Mouse (Mus musculus) liver, embryonic 16.5 days (tissue): ENCODE measurements at regions not wholly inside any gene's neighbourhood (a gene's known extent, or its start where the extent isn't known, plus 50 kb on each side); places are given as distances from the start of the nearest gene placed in this dataset.

Experiments used
- ATAC-seq: fragments of 200-750 bp; cut with Nextera tagmentation; 2 replicates; pipeline ENCODE4 v1.8.0; 2017; ENCODE audit warnings: low read depth, mild to moderate bottlenecking, moderate number of reproducible peaks, moderate library complexity
- H3K27ac ChIP-seq: fragments of 300-500 bp; sonication (generic); 2 replicates; pipeline ENCODE4 v1.5.1; 2014; ENCODE audit warnings: mild to moderate bottlenecking, low read length
- H3K27me3 ChIP-seq: fragments of 300-500 bp; sonication (generic); 2 replicates; pipeline ENCODE4 v1.6.1; 2014; ENCODE audit warnings: low read depth, low read length, mixed read lengths; ENCODE audit not compliant: control insufficient read depth, insufficient read depth
- H3K36me3 ChIP-seq: fragments of 300-500 bp; sonication (generic); 2 replicates; pipeline ENCODE4 v1.6.1; 2014; ENCODE audit warnings: mild to moderate bottlenecking; ENCODE audit not compliant: control insufficient read depth, insufficient read depth
- H3K4me1 ChIP-seq: fragments of 300-500 bp; sonication (generic); 2 replicates; pipeline ENCODE4 v1.6.1; 2014; ENCODE audit warnings: low read depth, low read length, mixed read lengths; ENCODE audit not compliant: control insufficient read depth
- H3K4me2 ChIP-seq: fragments of 300-500 bp; sonication (generic); 2 replicates; pipeline ENCODE4 v1.6.1; 2014; ENCODE audit warnings: low read depth, low read length, mixed read lengths
- H3K4me3 ChIP-seq: fragments of 300-500 bp; sonication (generic); 2 replicates; pipeline ENCODE4 v1.5.1; 2014; ENCODE audit warnings: low read depth, mild to moderate bottlenecking, low read length
- H3K9ac ChIP-seq: fragments of 300-500 bp; sonication (generic); 2 replicates; pipeline ENCODE4 v1.6.1; 2014; ENCODE audit warnings: low read depth, low read length
- H3K9me3 ChIP-seq: fragments of 300-500 bp; sonication (generic); replicated peaks from 2 replicates; pipeline ENCODE4 v1.6.1; 2016; ENCODE audit warnings: low read length; ENCODE audit not compliant: control insufficient read depth
- WGBS: fragments of 180-500 bp; shearing (Covaris S2); extraction: QIAGEN DNeasy Blood & Tissue Kit; methylation state at CpG from one replicate; pipeline ENCODE4 v1.1.7; 2014; ENCODE audit not compliant: insufficient replicate concordance; 5-methylcytosine and 5-hydroxymethylcytosine counted together

DNA sequence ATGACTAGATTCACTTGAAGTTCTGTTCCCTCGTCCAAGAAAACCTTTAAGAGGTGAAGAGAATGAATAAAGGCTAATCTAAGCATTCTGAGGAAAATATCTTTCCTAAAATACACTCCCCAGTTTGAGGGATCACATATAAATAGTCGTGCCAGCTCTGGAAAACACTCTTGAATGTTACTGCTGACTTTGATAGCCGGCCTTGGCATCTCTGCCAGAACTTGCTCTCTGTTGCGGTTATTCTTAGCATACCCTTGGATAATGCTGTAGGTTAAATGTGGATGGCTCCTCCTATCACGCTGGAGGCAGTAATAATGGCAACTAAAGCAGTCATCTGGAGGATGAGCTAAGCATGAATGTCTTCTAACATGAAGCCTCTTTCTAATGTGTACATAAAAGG is 363.6 kb upstream of the Adgrl2 start:
- Histone ChIP-seq H3K4me3 (no peak overlapping the region), H3K9me3 (no peaks in the 10 kb centered on the region), H3K27ac (no peak overlapping the region), H3K27me3 (no peaks in the 10 kb centered on the region), H3K9ac (no peak overlapping the region), H3K4me1 (no peaks in the 10 kb centered on the region), H3K4me2 (no peak overlapping the region), H3K36me3 (no peaks in the 10 kb centered on the region)
- no peak for ATAC-seq
- WGBS: 66% methylated on average over 5 of the region's 5 CpGs

DNA sequence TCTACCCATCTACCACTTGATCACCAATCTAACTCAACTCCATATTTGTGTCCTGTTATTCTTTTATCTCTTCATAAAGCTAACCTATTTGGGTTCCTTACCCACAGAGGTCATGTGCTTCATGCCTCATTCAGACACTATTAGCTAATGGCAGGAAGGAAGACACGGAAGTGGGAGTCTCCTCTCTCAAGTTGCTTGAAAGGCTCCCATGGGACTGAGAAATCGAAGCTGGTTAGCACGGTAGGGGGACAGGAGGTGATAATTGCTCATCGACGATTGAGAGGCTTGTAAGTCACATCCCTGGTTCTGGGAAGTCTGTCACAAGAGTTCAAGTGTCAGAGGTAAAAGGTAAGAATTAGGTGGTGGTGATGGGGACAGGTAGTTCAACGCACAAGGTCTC is 362.2 kb upstream of the Adgrl2 start:
- Histone ChIP-seq H3K4me3 (no peak overlapping the region), H3K27ac (no peak overlapping the region), H3K4me2 (no peak overlapping the region), H3K9me3 (no peaks in the 10 kb centered on the region), H3K27me3 (no peaks in the 10 kb centered on the region), H3K9ac (no peak overlapping the region), H3K4me1 (no peaks in the 10 kb centered on the region), H3K36me3 (no peaks in the 10 kb centered on the region)
- 27% methylated on average over 6 of the region's 6 CpGs for WGBS
- ATAC-seq: no peak

DNA sequence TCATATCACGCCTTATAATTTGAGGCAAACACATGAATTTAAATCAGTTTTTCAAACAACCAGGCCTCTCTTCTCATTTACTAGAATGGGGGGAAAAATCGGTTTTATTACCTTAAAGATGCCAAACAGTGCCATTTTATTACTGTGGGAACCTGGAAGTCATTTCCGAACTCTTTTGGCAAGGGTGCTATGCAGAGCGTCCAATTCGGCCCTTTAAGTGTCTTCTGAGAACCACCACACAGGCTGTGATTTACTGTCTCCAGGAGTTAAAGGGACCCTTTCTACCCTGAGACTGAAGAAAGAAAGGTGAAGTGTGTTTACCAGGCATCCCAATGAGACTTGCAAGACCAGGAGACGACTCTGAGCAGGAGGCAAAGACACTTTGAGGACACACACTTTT is 359.4 kb upstream of the Adgrl2 start:
- no peaks in the 10 kb centered on the region for H3K9me3 ChIP-seq
- no peak overlapping the region for H3K4me3 ChIP-seq
- H3K4me2 ChIP-seq: no peak overlapping the region
- 40% methylated on average over 6 of the region's 6 CpGs for WGBS
- H3K27ac ChIP-seq: no peak overlapping the region
- ATAC-seq: no peak
- H3K9ac ChIP-seq: no peak overlapping the region
- no peaks in the 10 kb centered on the region for H3K27me3 ChIP-seq
- H3K36me3 ChIP-seq: no peaks in the 10 kb centered on the region
- no peaks in the 10 kb centered on the region for H3K4me1 ChIP-seq

DNA sequence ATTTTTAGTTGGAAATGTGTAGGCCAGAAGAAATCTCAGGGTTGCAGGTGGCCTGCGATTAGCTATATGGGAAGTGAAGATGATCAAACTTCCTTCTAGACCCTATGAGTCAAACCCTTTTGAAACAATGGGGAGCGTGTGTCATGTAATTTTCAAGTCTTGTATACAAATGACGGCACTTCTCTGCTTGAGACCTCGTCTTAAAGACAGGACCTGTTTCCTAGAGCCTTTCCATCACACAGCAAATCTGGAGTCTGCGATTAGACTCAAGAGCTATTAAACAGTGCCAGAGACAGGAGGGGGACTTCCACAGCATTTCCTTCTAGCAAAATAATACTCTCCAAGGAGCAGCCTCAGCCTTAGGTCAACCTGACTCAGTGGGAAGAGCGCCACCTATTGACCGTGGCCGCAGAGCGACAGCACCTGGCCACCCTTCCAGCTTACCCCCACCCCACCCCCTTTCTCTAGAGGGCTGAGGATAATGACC is 358.9 kb upstream of the Adgrl2 start:
- Histone ChIP-seq H3K36me3 (no peaks in the 10 kb centered on the region), H3K27ac (no peak overlapping the region), H3K27me3 (no peaks in the 10 kb centered on the region), H3K9me3 (no peaks in the 10 kb centered on the region), H3K4me2 (no peak overlapping the region), H3K4me1 (no peaks in the 10 kb centered on the region), H3K4me3 (no peak overlapping the region), H3K9ac (no peak overlapping the region)
- peak; percentile 66 for ATAC-seq
- WGBS: 19% methylated on average over 9 of the region's 9 CpGs

DNA sequence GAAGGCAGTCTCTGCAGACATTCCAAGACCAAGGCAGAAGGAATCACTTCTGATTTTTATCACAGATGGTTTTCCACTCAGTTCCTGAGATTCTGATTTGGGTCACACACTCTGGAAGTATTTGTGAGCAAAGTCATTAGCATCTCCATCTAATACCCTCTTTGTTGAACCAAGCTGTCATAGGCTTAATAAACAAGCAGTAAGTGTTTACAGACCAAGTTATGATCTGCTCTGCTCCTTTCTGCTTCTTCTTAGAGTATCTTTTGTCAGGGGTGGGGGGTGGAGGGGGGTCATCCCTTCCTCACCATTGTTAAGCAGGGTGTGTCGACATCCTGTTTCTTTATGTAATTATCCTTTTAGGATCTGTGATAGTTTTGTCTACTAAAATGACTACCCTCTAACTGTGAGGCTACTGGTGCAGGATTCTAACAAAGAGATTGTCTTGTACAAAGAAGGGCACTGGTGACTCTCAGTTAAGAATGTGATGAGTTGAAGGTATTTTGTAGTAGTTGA is 358.2 kb upstream of the Adgrl2 start:
- no peak for ATAC-seq
- H3K27ac ChIP-seq: no peak overlapping the region

DNA sequence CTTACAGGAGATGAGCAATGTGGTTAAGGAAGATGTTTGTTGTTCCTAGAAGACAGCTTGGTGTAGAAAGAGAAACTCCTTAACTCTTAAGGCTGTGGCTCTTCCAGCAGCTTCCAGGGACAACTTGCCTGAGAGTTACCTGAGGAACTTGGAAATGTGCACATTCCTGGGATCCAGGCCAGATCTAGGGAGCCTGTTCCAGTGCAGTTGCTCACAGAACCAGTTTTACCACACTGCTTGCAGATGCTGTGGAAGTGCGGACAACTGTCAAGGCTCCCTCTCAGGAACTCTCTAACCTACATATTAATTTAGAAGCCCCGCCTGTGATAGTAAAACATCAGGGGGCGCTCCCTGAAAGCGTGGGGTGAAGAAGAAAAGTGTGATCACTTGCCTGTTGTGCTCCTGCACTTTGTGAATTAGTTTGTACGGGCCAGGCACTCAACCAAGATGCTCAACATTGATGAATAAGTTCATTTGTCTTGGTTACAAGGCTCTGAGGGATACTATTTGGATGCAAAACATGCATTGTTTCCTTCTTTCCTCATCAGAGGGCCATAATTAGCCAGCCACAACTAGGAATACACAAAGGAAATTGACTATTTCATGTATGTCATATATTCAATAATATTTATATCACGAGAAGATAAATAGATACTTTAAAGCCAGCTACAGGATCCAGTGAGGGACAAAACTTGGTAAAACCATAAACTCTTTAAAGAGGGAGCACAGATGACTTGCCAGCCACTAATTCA is 357.1 kb upstream of the Adgrl2 start:
- WGBS: 61% methylated on average over 6 of the region's 6 CpGs
- Histone ChIP-seq H3K9me3 (no peaks in the 10 kb centered on the region), H3K4me1 (no peaks in the 10 kb centered on the region), H3K27ac (no peak overlapping the region), H3K4me2 (no peak overlapping the region), H3K9ac (no peak overlapping the region), H3K4me3 (no peak overlapping the region), H3K36me3 (no peaks in the 10 kb centered on the region), H3K27me3 (no peaks in the 10 kb centered on the region)
- no peak for ATAC-seq

More for the DNA sequence above, 358.2 kb upstream of the Adgrl2 start:
- Histone ChIP-seq H3K36me3 (no peaks in the 10 kb centered on the region), H3K4me3 (no peak overlapping the region), H3K9me3 (no peaks in the 10 kb centered on the region), H3K9ac (no peak overlapping the region), H3K27me3 (no peaks in the 10 kb centered on the region), H3K4me1 (no peaks in the 10 kb centered on the region), H3K4me2 (no peak overlapping the region)
- WGBS: 52% methylated on average over 1 of the region's 1 CpGs

DNA sequence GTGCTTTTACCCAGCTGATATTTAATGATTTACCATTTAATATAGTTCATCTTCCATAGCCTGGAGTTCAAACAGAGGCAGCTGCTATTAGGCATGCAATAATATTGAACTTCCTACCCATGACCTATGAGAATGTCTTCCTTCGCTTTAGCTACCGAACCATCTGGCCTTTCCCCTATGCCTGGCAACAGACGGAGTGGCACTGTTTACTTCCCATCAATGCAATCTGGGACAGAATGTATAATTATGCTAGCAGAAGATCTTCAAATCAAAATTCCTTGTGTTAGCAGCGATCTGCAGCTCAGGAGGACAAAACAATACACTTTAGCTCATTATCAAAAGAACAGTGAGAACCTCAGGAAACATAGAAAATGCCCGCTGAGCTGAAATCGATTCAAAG is 352.2 kb upstream of the Adgrl2 start:
- no peak for ATAC-seq
- H3K9me3 ChIP-seq: no peaks in the 10 kb centered on the region
- H3K27ac ChIP-seq: no peak overlapping the region
- H3K9ac ChIP-seq: no peak overlapping the region
- H3K4me2 ChIP-seq: no peak overlapping the region
- no peaks in the 10 kb centered on the region for H3K27me3 ChIP-seq
- H3K4me3 ChIP-seq: no peak overlapping the region
- no peaks in the 10 kb centered on the region for H3K36me3 ChIP-seq
- H3K4me1 ChIP-seq: no peaks in the 10 kb centered on the region
- WGBS: 69% methylated on average over 6 of the region's 6 CpGs

DNA sequence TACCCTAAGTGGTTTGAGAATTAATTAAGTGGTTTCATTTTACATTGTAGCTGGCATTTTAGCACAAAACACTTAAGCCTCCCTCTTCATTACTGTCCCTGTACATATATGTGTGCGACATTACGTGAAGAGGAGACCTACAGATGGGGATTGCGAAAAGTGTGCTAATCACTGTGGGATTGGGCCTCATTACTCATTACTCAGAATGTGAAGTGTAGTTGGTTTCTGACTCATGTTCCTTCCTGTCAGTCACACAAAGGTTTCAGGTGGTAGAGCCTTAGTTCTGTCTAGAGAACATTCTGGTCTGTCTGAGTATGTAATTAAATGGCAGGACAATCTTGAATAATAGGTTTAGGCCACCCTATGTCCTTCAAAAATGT is 349.0 kb upstream of the Adgrl2 start:
- no peaks in the 10 kb centered on the region for H3K36me3 ChIP-seq
- H3K4me1 ChIP-seq: no peaks in the 10 kb centered on the region
- no peak overlapping the region for H3K27ac ChIP-seq
- no peak overlapping the region for H3K4me3 ChIP-seq
- WGBS: 76% methylated on average over 3 of the region's 3 CpGs
- H3K4me2 ChIP-seq: no peak overlapping the region
- H3K9ac ChIP-seq: no peak overlapping the region
- ATAC-seq: no peak
- no peaks in the 10 kb centered on the region for H3K9me3 ChIP-seq
- no peaks in the 10 kb centered on the region for H3K27me3 ChIP-seq

DNA sequence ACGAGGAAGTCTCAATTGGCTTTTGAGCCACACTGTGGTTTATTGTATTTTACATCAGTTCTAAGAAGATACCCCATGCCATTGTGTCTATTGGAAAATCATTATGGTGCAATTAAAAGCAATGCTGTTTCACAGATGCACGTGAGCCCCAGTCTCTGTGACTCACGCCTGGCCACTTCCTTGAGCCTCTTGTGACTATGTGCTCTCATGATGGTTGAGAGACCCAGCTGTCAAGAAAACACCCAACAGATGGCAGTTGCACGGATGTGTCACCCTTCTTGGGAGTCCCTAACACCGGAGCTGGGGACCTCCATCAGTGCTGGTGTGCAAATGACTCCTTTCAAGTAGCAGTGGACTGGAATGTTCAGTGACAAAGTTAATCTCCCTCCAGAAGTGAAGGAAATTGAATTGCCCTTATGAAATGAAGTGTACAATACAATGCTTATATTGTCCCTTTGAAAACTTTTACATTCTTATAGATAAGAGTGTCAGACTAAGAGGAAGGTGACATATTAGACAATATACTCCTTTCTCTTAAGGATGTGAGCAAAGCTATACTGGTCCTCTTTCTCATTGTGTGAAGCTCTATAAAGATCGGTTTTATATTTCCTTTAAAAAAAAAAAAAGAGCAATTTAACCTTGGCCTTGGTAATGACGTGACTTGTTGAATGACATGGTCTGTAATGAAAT is 348.5 kb upstream of the Adgrl2 start:
- no peak overlapping the region for H3K4me3 ChIP-seq
- no peaks in the 10 kb centered on the region for H3K36me3 ChIP-seq
- H3K9ac ChIP-seq: no peak overlapping the region
- no peak for ATAC-seq
- no peaks in the 10 kb centered on the region for H3K4me1 ChIP-seq
- H3K27ac ChIP-seq: no peak overlapping the region
- H3K9me3 ChIP-seq: no peaks in the 10 kb centered on the region
- 56% methylated on average over 7 of the region's 7 CpGs for WGBS
- H3K27me3 ChIP-seq: no peaks in the 10 kb centered on the region
- no peak overlapping the region for H3K4me2 ChIP-seq
